Comparison of ENCODE assay signal across 20 mouse cellular contexts in the genomic region with DNA sequence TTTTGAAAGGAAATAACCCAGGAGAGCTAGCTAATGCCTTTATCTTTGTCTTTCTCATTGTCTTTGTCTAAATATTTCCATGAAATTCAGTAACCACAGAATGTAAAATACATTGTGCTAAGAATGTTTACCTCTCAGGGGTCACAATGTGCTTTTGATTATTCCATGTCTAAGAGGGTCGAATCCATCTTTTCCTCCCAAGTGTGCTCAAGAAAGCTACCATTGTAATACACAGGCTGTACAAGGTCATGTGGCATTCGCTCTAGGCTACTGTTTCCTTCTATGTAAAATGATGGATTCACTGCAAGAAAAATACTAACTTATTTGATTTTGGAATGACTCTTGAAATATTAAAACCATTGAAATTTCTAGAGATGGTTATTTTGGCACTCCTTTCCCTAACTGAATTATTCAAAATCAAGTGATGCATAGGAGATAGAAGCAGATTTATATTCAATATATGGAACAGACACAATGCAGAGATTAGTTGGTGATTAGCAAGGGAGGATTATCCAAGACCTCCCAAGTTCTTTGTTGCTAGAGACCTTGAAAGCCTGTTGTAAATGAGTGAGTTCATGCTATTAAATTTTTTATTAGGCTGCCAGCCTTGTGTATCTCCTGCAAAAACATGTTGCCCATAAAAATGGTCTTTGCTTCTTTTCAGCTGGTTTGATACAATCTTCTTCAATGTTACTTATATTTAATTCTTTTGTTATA.
DNase-seq lines count a peak whose midpoint lies in the region; ATAC-seq lines count a peak whose summit lies in the region.
"Had no signal": no experiment of that assay in that cellular context is flagged by ENCODE, and none has a peak within 500 bp of the region (broad histone marks: within the 10 kb centered on the region; RNA-seq: fewer than 3 reads in every experiment).

No protein-coding gene starts in this region.

- no peak for DNase-seq in forebrain, embryonic 11.5 days (ENCODE audit: low spot score)
- DNase-seq in midbrain, embryonic 14.5 days = peak; percentile 4
- DNase-seq in embryonic facial prominence, embryonic 14.5 days (ENCODE audit: low spot score) = peak; percentile 18
- no peak for DNase-seq in heart, postnatal 14 days
- DNase-seq: adrenal gland, adult 2 months; adrenal gland, postnatal 25 days; cerebellum, adult 2 months; cerebellum, postnatal 10 days; gastrocnemius, postnatal 36 days; heart, adult 11 months; heart, postnatal 4 days; kidney, adult 11 months had no signal

- H3K9ac ChIP-seq in forebrain, embryonic 11.5 days (ENCODE audit: low read length) = no peak overlapping the region
- no peak overlapping the region for H3K9ac ChIP-seq in forebrain, embryonic 16.5 days (replicated peaks; ENCODE audit: low read depth, low read length)
- no peak overlapping the region for H3K9ac ChIP-seq in midbrain, embryonic 14.5 days (replicated peaks; ENCODE audit: low read length)
- no peak overlapping the region for H3K9ac ChIP-seq in midbrain, embryonic 16.5 days (ENCODE audit: low read depth, low read length)
- no peak overlapping the region for H3K9ac ChIP-seq in embryonic facial prominence, embryonic 14.5 days (ENCODE audit: low read depth, low read length)
- H3K9ac ChIP-seq in intestine, embryonic 15.5 days = no peak overlapping the region
- H3K9ac ChIP-seq: embryonic facial prominence, embryonic 13.5 days; heart, embryonic 13.5 days; hindbrain, embryonic 12.5 days had no signal

- WGBS in forebrain, embryonic 11.5 days = 33% methylated on average over 2 of the region's 2 CpGs
- WGBS in forebrain, embryonic 16.5 days = 37% methylated on average over 2 of the region's 2 CpGs
- 33% methylated on average over 2 of the region's 2 CpGs for WGBS in midbrain, embryonic 14.5 days
- 26% methylated on average over 2 of the region's 2 CpGs for WGBS in midbrain, embryonic 16.5 days
- 35% methylated on average over 2 of the region's 2 CpGs for WGBS in embryonic facial prominence, embryonic 14.5 days
- WGBS in intestine, embryonic 15.5 days = 67% methylated on average over 2 of the region's 2 CpGs

- 0 out of 2 replicates have a peak, but pooled peaks have one; percentile 57 for ATAC-seq in forebrain, embryonic 11.5 days (replicated peaks; ENCODE audit: low FRiP score)
- no peak for ATAC-seq in forebrain, embryonic 16.5 days
- no peak for ATAC-seq in midbrain, embryonic 14.5 days (ENCODE audit: low FRiP score, low TSS enrichment)
- ATAC-seq in midbrain, embryonic 16.5 days = no peak
- ATAC-seq in embryonic facial prominence, embryonic 14.5 days (ENCODE audit: low read depth) = no peak
- ATAC-seq in intestine, embryonic 15.5 days = no peak
- ATAC-seq: hindbrain, embryonic 16.5 days; inflammation-experienced regulatory T-cells, adult 6 months had no signal

- intact Hi-C loops in heart, postnatal 14 days (cut with DNase I) = no loop called here

- no peaks in the 10 kb centered on the region for H3K9me3 ChIP-seq in forebrain, embryonic 11.5 days (ENCODE audit: control insufficient read depth, low read length)
- no peaks in the 10 kb centered on the region for H3K9me3 ChIP-seq in forebrain, embryonic 16.5 days (ENCODE audit: control insufficient read depth, low read length)
- H3K9me3 ChIP-seq in midbrain, embryonic 14.5 days (ENCODE audit: control insufficient read depth, low read length) = no peaks in the 10 kb centered on the region
- no peaks in the 10 kb centered on the region for H3K9me3 ChIP-seq in midbrain, embryonic 16.5 days (replicated peaks; ENCODE audit: control insufficient read depth, low read length, poor library complexity, severe bottlenecking)
- H3K9me3 ChIP-seq in embryonic facial prominence, embryonic 14.5 days (ENCODE audit: control insufficient read depth, low read length) = no peaks in the 10 kb centered on the region
- H3K9me3 ChIP-seq in intestine, embryonic 15.5 days = no peaks in the 10 kb centered on the region
- H3K9me3 ChIP-seq: embryonic facial prominence, embryonic 13.5 days; heart, embryonic 13.5 days; hindbrain, embryonic 12.5 days had no signal

- H3K27ac ChIP-seq in forebrain, embryonic 11.5 days (ENCODE audit: low read depth, low read length) = no peak overlapping the region
- H3K27ac ChIP-seq in forebrain, embryonic 16.5 days (ENCODE audit: low read length) = no peak overlapping the region
- H3K27ac ChIP-seq in midbrain, embryonic 14.5 days (replicated peaks; ENCODE audit: low read depth, low read length) = no peak overlapping the region
- no peak overlapping the region for H3K27ac ChIP-seq in midbrain, embryonic 16.5 days (ENCODE audit: low read length)
- H3K27ac ChIP-seq in embryonic facial prominence, embryonic 14.5 days (replicated peaks; ENCODE audit: low read depth, low read length) = no peak overlapping the region
- H3K27ac ChIP-seq in intestine, embryonic 15.5 days = no peak overlapping the region
- H3K27ac ChIP-seq: embryonic facial prominence, embryonic 13.5 days; heart, embryonic 13.5 days; hindbrain, embryonic 12.5 days had no signal

- no peaks in the 10 kb centered on the region for H3K27me3 ChIP-seq in forebrain, embryonic 11.5 days (ENCODE audit: control insufficient read depth, insufficient read depth, low read length)
- H3K27me3 ChIP-seq in forebrain, embryonic 16.5 days (replicated peaks; ENCODE audit: control insufficient read depth, insufficient read depth, low read length) = no peaks in the 10 kb centered on the region
- no peaks in the 10 kb centered on the region for H3K27me3 ChIP-seq in midbrain, embryonic 14.5 days (ENCODE audit: control insufficient read depth, insufficient read depth, low read length)
- no peaks in the 10 kb centered on the region for H3K27me3 ChIP-seq in midbrain, embryonic 16.5 days (ENCODE audit: control insufficient read depth, insufficient read depth, low read depth, low read length)
- H3K27me3 ChIP-seq in embryonic facial prominence, embryonic 14.5 days (replicated peaks; ENCODE audit: control insufficient read depth, insufficient read depth, low read length) = no peaks in the 10 kb centered on the region
- no peaks in the 10 kb centered on the region for H3K27me3 ChIP-seq in intestine, embryonic 15.5 days (replicated peaks)
- H3K27me3 ChIP-seq: embryonic facial prominence, embryonic 13.5 days; heart, embryonic 13.5 days; hindbrain, embryonic 12.5 days had no signal

- no peaks in the 10 kb centered on the region for H3K4me1 ChIP-seq in forebrain, embryonic 11.5 days (replicated peaks; ENCODE audit: control insufficient read depth, insufficient read depth, low read length)
- H3K4me1 ChIP-seq in forebrain, embryonic 16.5 days (replicated peaks; ENCODE audit: control insufficient read depth, insufficient read depth, low read length) = peaks cover 3% of the 10 kb centered on the region; the same call in 1 of the 2 replicates
- no peaks in the 10 kb centered on the region for H3K4me1 ChIP-seq in midbrain, embryonic 14.5 days (ENCODE audit: control insufficient read depth, insufficient read depth, low read length)
- H3K4me1 ChIP-seq in midbrain, embryonic 16.5 days (ENCODE audit: control insufficient read depth, insufficient read depth, low read length) = no peaks in the 10 kb centered on the region
- H3K4me1 ChIP-seq in embryonic facial prominence, embryonic 14.5 days (ENCODE audit: control insufficient read depth, insufficient read depth, low read length) = no peaks in the 10 kb centered on the region
- no peaks in the 10 kb centered on the region for H3K4me1 ChIP-seq in intestine, embryonic 15.5 days (replicated peaks)
- H3K4me1 ChIP-seq: embryonic facial prominence, embryonic 13.5 days; heart, embryonic 13.5 days; hindbrain, embryonic 12.5 days had no signal

- H3K36me3 ChIP-seq in forebrain, embryonic 11.5 days (ENCODE audit: control insufficient read depth, insufficient read depth, low read length) = no peaks in the 10 kb centered on the region
- H3K36me3 ChIP-seq in forebrain, embryonic 16.5 days (ENCODE audit: control insufficient read depth, insufficient read depth) = no peaks in the 10 kb centered on the region
- H3K36me3 ChIP-seq in midbrain, embryonic 14.5 days (ENCODE audit: control insufficient read depth, insufficient read depth, low read length) = no peaks in the 10 kb centered on the region
- no peaks in the 10 kb centered on the region for H3K36me3 ChIP-seq in midbrain, embryonic 16.5 days (ENCODE audit: control insufficient read depth, insufficient read depth, low read length)
- no peaks in the 10 kb centered on the region for H3K36me3 ChIP-seq in embryonic facial prominence, embryonic 14.5 days (ENCODE audit: control insufficient read depth, insufficient read depth, low read length)
- no peaks in the 10 kb centered on the region for H3K36me3 ChIP-seq in intestine, embryonic 15.5 days
- H3K36me3 ChIP-seq: embryonic facial prominence, embryonic 13.5 days; heart, embryonic 13.5 days; hindbrain, embryonic 12.5 days had no signal

- no peak overlapping the region for H3K4me3 ChIP-seq in forebrain, embryonic 11.5 days (ENCODE audit: low read depth, low read length)
- no peak overlapping the region for H3K4me3 ChIP-seq in forebrain, embryonic 16.5 days (replicated peaks; ENCODE audit: low read length)
- no peak overlapping the region for H3K4me3 ChIP-seq in midbrain, embryonic 14.5 days (replicated peaks; ENCODE audit: low read depth, low read length)
- H3K4me3 ChIP-seq in midbrain, embryonic 16.5 days (ENCODE audit: low read depth, low read length) = no peak overlapping the region
- no peak overlapping the region for H3K4me3 ChIP-seq in embryonic facial prominence, embryonic 14.5 days (ENCODE audit: low read depth, low read length)
- H3K4me3 ChIP-seq in intestine, embryonic 15.5 days (replicated peaks) = no peak overlapping the region
- H3K4me3 ChIP-seq: embryonic facial prominence, embryonic 13.5 days; heart, embryonic 13.5 days; hindbrain, embryonic 12.5 days had no signal

- no peak overlapping the region for H3K4me2 ChIP-seq in forebrain, embryonic 11.5 days (ENCODE audit: low read depth, low read length, severe bottlenecking)
- H3K4me2 ChIP-seq in forebrain, embryonic 16.5 days (ENCODE audit: low read length) = no peak overlapping the region
- no peak overlapping the region for H3K4me2 ChIP-seq in midbrain, embryonic 14.5 days (ENCODE audit: low read length)
- no peak overlapping the region for H3K4me2 ChIP-seq in midbrain, embryonic 16.5 days (ENCODE audit: low read length)
- no peak overlapping the region for H3K4me2 ChIP-seq in embryonic facial prominence, embryonic 14.5 days (ENCODE audit: low read depth, low read length)
- H3K4me2 ChIP-seq in intestine, embryonic 15.5 days (replicated peaks) = no peak overlapping the region
- H3K4me2 ChIP-seq: embryonic facial prominence, embryonic 13.5 days; heart, embryonic 13.5 days; hindbrain, embryonic 12.5 days had no signal

Comparison
In these comparisons a context has a peak if more than half of its experiments do, and no peak if none do; other contexts are left out.
1. DNase-seq: peak in midbrain, embryonic 14.5 days (single experiment) and embryonic facial prominence, embryonic 14.5 days (single experiment); none in forebrain, embryonic 11.5 days (single experiment) and heart, postnatal 14 days (0 of 2).